Mouse (Mus musculus): ENCODE measurements around the gene Rbp3.

Gene Rbp3

DNA sequence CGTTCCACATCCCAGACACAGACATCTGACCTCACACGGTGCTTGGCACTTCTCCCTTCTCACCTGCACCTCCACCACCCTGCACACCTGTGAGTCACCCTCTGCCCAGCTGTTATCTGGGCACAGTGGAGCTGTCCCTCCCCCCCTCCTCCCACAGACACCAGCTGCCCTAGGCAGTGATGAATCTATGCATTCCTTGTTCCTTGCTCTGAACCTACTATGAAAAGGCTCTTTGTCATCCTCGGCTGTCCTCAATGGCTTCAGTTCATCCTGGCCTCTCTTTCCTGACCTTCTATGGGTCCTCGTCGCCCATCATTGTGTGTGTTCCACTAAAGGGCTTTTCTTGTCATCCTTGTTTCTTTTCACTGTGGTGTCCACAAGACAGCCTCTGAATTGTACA is 20.9 kb downstream of the Rbp3 start:
- DNase-seq (ENCODE audit: low read depth) = no peak

DNA sequence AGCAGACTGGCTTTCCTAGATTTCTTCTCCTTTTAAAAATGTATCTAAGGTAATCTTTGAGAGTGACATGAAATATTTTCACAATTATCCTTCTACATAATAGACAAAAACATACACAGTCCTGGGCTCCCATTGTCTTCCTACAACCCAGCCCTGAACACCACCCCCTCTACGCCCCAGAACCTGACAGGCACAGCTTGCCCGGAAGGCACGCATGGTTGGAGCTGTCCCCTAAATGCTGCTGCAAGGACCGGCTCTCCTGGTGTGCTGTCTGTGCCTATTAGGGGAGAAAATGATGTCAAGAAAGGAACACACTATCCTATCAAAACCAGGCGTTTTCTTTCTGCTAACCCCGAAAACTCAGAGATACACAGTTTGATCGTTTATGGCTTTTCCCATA is 23.9 kb downstream of the Rbp3 start:
- DNase-seq (ENCODE audit: low read depth) = no peak

- DNase-seq (ENCODE audit: low read depth) = no peak
Measured at GRCm38 (mm10) chr14:33978604-33979059, 24.8 kb downstream of the Rbp3 start, which contains the start of gene Zfp488. Gene Zfp488 (minus strand): TSS chr14:33978764.

DNA sequence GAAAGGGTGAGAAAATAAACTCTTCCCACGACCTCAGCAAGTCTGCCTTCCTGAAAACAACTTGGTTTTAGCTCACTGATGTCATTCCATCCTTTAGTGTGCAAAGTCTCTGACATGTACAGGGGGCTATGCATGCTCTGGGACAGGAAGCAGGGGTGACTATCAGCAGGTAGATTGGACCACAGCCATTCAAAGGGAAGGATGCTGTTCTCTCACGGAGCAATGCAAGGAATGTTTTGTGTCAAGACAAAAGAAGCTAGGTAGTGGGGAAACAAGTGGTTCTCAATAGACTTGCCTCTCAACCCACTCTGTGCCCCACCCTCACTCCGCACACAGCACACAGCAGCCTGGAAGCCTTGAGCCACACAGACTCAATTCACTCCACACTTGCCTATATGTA is 35.4 kb downstream of the Rbp3 start:
- no peak for DNase-seq (ENCODE audit: low read depth)

- no peak for DNase-seq (ENCODE audit: low read depth)
Measured at GRCm38 (mm10) chr14:33991971-33992370, 38.2 kb downstream of the Rbp3 start.

DNA sequence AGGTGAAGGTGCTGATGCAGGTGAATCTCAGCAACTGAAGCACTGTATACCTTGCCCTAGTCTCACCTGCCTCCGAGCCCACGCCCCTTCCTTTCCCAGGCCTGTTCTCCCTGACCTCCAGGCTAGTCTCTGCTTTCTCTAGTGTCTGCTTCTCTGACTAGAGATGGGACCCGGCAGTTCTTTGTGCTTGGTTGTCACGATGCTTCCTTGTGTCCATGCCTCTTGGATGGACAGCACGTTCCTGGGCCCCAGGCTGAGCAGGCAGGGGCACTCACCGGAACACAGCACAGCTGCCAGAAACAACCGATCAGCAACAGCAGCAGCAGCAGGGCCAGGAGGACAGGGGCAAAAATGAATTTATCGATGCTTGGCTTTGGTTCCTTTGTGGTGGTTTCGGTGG is 39.2 kb downstream of the Rbp3 start:
- DNase-seq (ENCODE audit: low read depth) = no peak

DNA sequence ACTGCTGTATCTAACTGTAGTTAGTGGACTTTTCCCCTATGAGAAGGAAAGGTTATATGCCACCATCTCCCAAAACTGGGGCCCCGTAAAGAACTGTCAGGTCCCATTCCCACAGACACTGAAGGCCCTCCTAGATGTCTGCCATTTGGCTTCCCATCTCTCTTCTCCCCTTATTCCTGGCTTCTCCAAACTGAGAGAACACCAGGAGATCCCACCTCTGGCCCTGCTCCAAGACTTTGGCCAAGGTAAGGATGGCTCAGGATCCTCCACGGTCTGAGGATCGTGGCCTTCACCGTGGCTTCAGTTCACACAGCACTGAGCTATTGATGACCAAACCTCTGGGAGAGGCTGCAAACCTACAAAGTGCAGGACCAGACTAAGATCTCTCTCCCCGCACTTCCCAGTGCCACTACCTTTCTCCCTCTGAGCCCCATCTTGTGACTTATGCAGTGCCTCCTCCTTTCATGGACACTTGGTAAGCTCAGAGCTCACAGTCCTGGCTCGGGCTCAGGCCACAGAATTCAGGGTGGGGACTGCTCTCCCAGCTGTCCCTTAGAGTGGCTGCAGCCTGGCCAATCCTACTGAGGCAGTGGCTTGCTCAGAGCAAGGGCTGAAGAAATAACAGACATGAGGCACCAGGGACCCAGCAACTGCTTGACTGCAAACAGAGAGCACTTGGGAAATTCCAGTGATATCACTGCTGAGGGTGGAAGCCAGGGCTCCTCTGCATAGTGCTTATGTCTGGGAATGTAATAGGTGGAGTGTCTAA is 39.9 kb downstream of the Rbp3 start:
- DNase-seq (ENCODE audit: low read depth) = no peak

GRCm38 (mm10) chr14:33997427-33997826 is 43.6 kb downstream of the Rbp3 start:
- DNase-seq (ENCODE audit: low read depth) = no peak

GRCm38 (mm10) chr14:34000076-34000475 is 46.3 kb downstream of the Rbp3 start:
- no peak for DNase-seq (ENCODE audit: low read depth)

DNA sequence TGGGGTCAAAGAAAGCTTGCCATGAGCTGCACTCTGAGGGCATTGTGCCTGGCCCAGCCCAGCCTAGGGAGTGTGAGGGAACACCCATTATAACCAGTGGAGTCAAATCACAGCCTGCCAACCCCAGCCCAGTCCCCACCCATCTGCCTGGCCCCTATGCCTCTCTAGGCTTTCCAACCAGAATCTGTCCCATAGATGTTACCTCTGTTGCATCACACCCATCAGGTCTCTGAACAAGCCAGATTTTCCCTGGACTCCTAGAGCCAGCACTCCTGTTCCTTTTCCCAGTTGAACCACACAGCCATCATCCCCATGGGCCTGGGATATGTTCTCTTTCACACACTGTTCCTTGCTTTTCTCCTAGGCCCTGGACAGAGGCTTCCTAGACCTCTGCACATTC is 47.6 kb downstream of the Rbp3 start:
- no peak for DNase-seq (ENCODE audit: low read depth)

DNA sequence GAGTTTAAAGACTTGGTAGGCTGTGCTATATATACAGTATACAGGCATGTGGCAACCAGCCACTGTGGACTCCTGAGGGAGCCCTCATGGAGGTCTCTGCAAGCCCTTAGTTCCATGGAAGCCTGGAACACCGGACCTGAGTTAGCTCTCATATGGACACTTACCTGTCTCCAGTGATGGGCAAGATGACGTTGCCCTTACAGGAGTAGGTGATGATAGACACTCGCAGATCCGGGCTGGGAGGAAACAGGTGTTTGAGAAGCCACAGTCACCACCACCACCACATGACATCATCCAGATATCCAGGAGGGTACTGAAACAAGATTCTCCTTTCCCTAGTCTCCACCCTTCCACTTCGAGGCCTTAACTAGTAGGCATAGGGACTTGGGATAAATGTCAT is 48.6 kb downstream of the Rbp3 start:
- DNase-seq (ENCODE audit: low read depth) = no peak

Measured in fibroblast of lung, adult 2 months (primary cell).